Comparison of ENCODE assay signal across 10 mouse cellular contexts in the genomic region with DNA sequence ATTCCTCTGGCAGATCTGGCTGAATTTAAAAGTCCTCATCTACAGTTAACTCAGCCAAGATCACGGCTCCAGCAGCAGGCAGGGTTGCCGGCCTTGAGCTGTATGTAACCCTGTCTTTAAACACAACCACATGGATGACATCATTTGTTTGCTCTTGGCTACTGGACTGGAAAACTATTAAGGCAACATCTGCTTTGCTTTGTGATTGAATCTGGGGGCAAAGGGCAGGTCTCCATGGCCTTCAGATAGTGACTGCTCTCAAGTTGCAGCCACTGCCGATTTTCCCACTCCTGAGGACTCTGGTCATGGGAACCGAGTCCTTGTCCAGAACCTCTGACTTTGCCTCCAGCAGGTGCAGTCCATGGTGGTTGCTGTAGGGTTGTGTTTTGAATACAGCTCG. TPM values are rescaled to one million over a fixed set of nuclear protein-coding genes. Genes with fewer than 3 reads are reported as not detected.
A peak's percentile ranks its signal among the peaks of the same experiment; 100 is the strongest.
DNase-seq lines count a peak whose midpoint lies in the region; ATAC-seq and TF ChIP-seq lines count a peak whose summit lies in the region.
"Had no signal": no experiment of that assay in that cellular context is flagged by ENCODE, and none has a peak within 500 bp of the region (broad histone marks: within the 10 kb centered on the region; RNA-seq: fewer than 3 reads in every experiment).

No protein-coding gene starts in this region.

- H3K27me3 ChIP-seq in midbrain, embryonic 10.5 days (ENCODE audit: low read depth, poor library complexity, severe bottlenecking), result no peaks in the 10 kb centered on the region
- no peaks in the 10 kb centered on the region for H3K27me3 ChIP-seq in midbrain, embryonic 14.5 days (ENCODE audit: control insufficient read depth, insufficient read depth, low read length)
- H3K27me3 ChIP-seq in small intestine, adult 2 months (ENCODE audit: control insufficient read depth, insufficient read depth, low read length), result no peaks in the 10 kb centered on the region
- H3K27me3 ChIP-seq: embryonic facial prominence, embryonic 13.5 days; lung, embryonic 15.5 days had no signal

- no peak overlapping the region for H3K4me3 ChIP-seq in midbrain, embryonic 10.5 days
- H3K4me3 ChIP-seq in midbrain, embryonic 14.5 days (replicated peaks; ENCODE audit: low read depth, low read length), result no peak overlapping the region
- no peak overlapping the region for H3K4me3 ChIP-seq in small intestine, adult 2 months (ENCODE audit: low read depth, low read length)
- H3K4me3 ChIP-seq: embryonic facial prominence, embryonic 13.5 days; lung, embryonic 15.5 days had no signal

- no peak for TF ChIP-seq CTCF in small intestine, adult 2 months (IDR thresholded peaks at IDR 0.05; ENCODE audit: extremely low read depth, insufficient read length, insufficient replicate concordance, low read depth, low read length)

- H3K36me3 ChIP-seq in midbrain, embryonic 10.5 days, result no peaks in the 10 kb centered on the region
- H3K36me3 ChIP-seq in midbrain, embryonic 14.5 days (ENCODE audit: control insufficient read depth, insufficient read depth, low read length), result no peaks in the 10 kb centered on the region
- no peaks in the 10 kb centered on the region for H3K36me3 ChIP-seq in small intestine, adult 2 months (ENCODE audit: control insufficient read depth, insufficient read depth, low read length)
- H3K36me3 ChIP-seq: embryonic facial prominence, embryonic 13.5 days; lung, embryonic 15.5 days had no signal

- H3K9ac ChIP-seq in midbrain, embryonic 14.5 days (replicated peaks; ENCODE audit: low read length), result no peak overlapping the region
- H3K9ac ChIP-seq: embryonic facial prominence, embryonic 13.5 days; lung, embryonic 15.5 days had no signal

- H3K4me2 ChIP-seq in midbrain, embryonic 14.5 days (ENCODE audit: low read length), result no peak overlapping the region
- H3K4me2 ChIP-seq: embryonic facial prominence, embryonic 13.5 days; lung, embryonic 15.5 days had no signal

- ATAC-seq in midbrain, embryonic 14.5 days (ENCODE audit: low FRiP score, low TSS enrichment), result no peak

- TF ChIP-seq POLR2A in small intestine, adult 2 months (IDR thresholded peaks at IDR 0.05; ENCODE audit: low read depth, low read length), result no peak

- H3K27ac ChIP-seq in midbrain, embryonic 10.5 days (replicated peaks), result 0 out of 2 replicates have a peak overlapping the region, but pooled peaks have one; percentile 7
- H3K27ac ChIP-seq in midbrain, embryonic 14.5 days (replicated peaks; ENCODE audit: low read depth, low read length), result no peak overlapping the region
- peak overlapping the region; percentile 29; the same call in 1 of the 2 replicates for H3K27ac ChIP-seq in small intestine, adult 2 months (ENCODE audit: insufficient read depth, low read depth, low read length)
- H3K27ac ChIP-seq: embryonic facial prominence, embryonic 13.5 days; lung, embryonic 15.5 days had no signal

- WGBS in midbrain, embryonic 10.5 days, result 59% methylated on average over 5 of the region's 5 CpGs
- WGBS in midbrain, embryonic 14.5 days, result 62% methylated on average over 5 of the region's 5 CpGs
- 16% methylated on average over 5 of the region's 5 CpGs for WGBS in small intestine, adult 2 months

- H3K4me1 ChIP-seq in midbrain, embryonic 10.5 days, result peaks cover 26% of the 10 kb centered on the region
- no peaks in the 10 kb centered on the region for H3K4me1 ChIP-seq in midbrain, embryonic 14.5 days (ENCODE audit: control insufficient read depth, insufficient read depth, low read length)
- H3K4me1 ChIP-seq in small intestine, adult 2 months (ENCODE audit: control insufficient read depth, insufficient read depth, insufficient read length, low read length), result peaks cover 13% of the 10 kb centered on the region; the same call in 1 of the 2 replicates
- H3K4me1 ChIP-seq: lung, embryonic 15.5 days had no signal

- no peaks in the 10 kb centered on the region for H3K9me3 ChIP-seq in midbrain, embryonic 10.5 days (replicated peaks)
- H3K9me3 ChIP-seq in midbrain, embryonic 14.5 days (ENCODE audit: control insufficient read depth, low read length), result no peaks in the 10 kb centered on the region
- H3K9me3 ChIP-seq: embryonic facial prominence, embryonic 13.5 days; lung, embryonic 15.5 days had no signal

- intact Hi-C loops in left cerebral cortex, postnatal 4 days (cut with DNase I), result no loop called here

- peak; percentile 20 for DNase-seq in midbrain, embryonic 10.5 days (ENCODE audit: low spot score)
- no peak for DNase-seq in midbrain, embryonic 14.5 days
- peak; percentile 52 for DNase-seq in heart, adult 8-10 months (ENCODE audit: low spot score)
- DNase-seq in kidney, postnatal 25 days, result peak; percentile 49 to 68
- DNase-seq in left cerebral cortex, postnatal 4 days, result no peak
- no peak for DNase-seq in left cerebral cortex, adult 18-20 months (ENCODE audit: low spot score in 2 of 2)
- no peak for DNase-seq in cerebellum, adult 11-12 months

RNA-seq across cellular contexts. Expression of gene Mrtfb, which starts 50.4 kb away (rescaled TPM):
- 14.9 and 17.2 TPM in 2 replicates for polyA plus RNA-seq in midbrain, embryonic 10.5 days (2016; fragmentation: Nextera tagmentation; extraction: Ambion mirVana)
- 13.0 and 14.9 TPM in 2 replicates for polyA plus RNA-seq in midbrain, embryonic 14.5 days (2014; fragmentation: Nextera tagmentation; extraction: Ambion mirVana)
- 10 to 100 TPM; 24.5 to 32.8 (median 28.8) TPM for total RNA-seq in heart, adult 8-10 months (2022)
- 4.0 and 8.5 TPM in 2 replicates for polyA plus RNA-seq in small intestine, adult 2 months (2012; rRNA removed)
- 10 to 100 TPM; 62.9 to 63.5 TPM for total RNA-seq in left cerebral cortex, postnatal 4 days (2021)
- 100 to 1,000 TPM; 179 to 188 TPM for total RNA-seq in left cerebral cortex, adult 18-20 months (2021)

Comparison
In these comparisons a context has a peak if more than half of its experiments do, and no peak if none do; other contexts are left out.
1. DNase-seq: peak in midbrain, embryonic 10.5 days (single experiment), heart, adult 8-10 months (single experiment) and kidney, postnatal 25 days (2 of 2); none in midbrain, embryonic 14.5 days (single experiment), left cerebral cortex, postnatal 4 days (single experiment), left cerebral cortex, adult 18-20 months (0 of 2) and cerebellum, adult 11-12 months (single experiment).